Comparison of ENCODE assay signal across 14 mouse cellular contexts in genomic region chr17:50211816-50212215, GRCm38 (mm10). TPM values are rescaled to one million over a fixed set of nuclear protein-coding genes. Genes with fewer than 3 reads are reported as not detected.
A peak's percentile ranks its signal among the peaks of the same experiment; 100 is the strongest.
DNase-seq lines count a peak whose midpoint lies in the region.
"Had no signal": no experiment of that assay in that cellular context is flagged by ENCODE, and none has a peak within 500 bp of the region (broad histone marks: within the 10 kb centered on the region; RNA-seq: fewer than 3 reads in every experiment).

No protein-coding gene starts in this region.

- peak; percentile 44 to 76 for DNase-seq in adrenal gland, adult (ENCODE audit: inconsistent age in 2 of 2, low spot score in 1 of 2)
- DNase-seq in adrenal gland, postnatal 4 days (ENCODE audit: low spot score in 2 of 2): no peak
- DNase-seq in adrenal gland, adult 8-10 months: peak; percentile 45
- DNase-seq in adrenal gland, postnatal 25 days: no peak
- DNase-seq in adrenal gland, postnatal 14 days: peak; percentile 43
- DNase-seq in cerebellum, postnatal 36 days: no peak
- DNase-seq in right cerebral cortex, postnatal 4 days: no peak
- DNase-seq: cerebellum, adult 11-12 months; cerebellum, adult 2 months; cerebellum, adult 9-10 months; cerebellum, postnatal 10 days; cerebellum, postnatal 25 days; embryo, embryonic 11 days; forebrain, postnatal 0 days had no signal

RNA-seq across cellular contexts. Expression of gene Rftn1, which starts 21.3 kb away (rescaled TPM):
- 10 to 100 TPM; 16.0 to 16.9 TPM for total RNA-seq in adrenal gland, postnatal 4 days (2021)
- total RNA-seq in adrenal gland, adult 8-10 months (2022): 10 to 100 TPM in 3 of 4 experiments, 1 to 10 TPM in 1; 9.1 to 12.9 (median 11.4) TPM
- total RNA-seq in adrenal gland, postnatal 25 days (2021): 7.7 and 11.4 TPM in 2 replicates
- 17.6 and 24.0 TPM in 2 replicates for total RNA-seq in adrenal gland, postnatal 14 days (2021)

Comparison
In these comparisons a context has a peak if more than half of its experiments do, and no peak if none do; other contexts are left out.
1. DNase-seq: peak in adrenal gland, adult (2 of 2), adrenal gland, adult 8-10 months (single experiment) and adrenal gland, postnatal 14 days (single experiment); none in adrenal gland, postnatal 4 days (0 of 2), adrenal gland, postnatal 25 days (single experiment), cerebellum, postnatal 36 days (0 of 2) and right cerebral cortex, postnatal 4 days (single experiment).